Mouse (Mus musculus): ENCODE results near the gene Olfr56.

DNA sequence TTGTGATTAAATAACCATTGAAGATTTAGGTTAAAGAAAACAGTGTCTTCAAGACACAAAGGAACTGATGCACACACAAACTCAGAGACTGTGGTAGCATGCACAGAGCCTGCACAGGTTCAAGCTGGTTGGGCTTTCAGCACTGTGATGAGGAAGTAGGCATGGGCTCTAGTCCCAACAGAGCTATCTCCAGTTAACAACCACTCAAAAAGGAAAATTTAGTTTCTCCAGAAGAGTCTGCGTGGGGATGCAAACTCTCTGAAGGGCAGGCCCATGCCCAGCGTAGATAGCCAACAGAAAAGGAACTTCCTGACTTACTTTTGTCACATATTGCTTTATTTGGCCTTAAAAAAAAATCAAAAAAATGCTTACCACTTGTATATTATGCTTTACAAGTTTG is 114.1 kb downstream of the Olfr56 start:
- TF ChIP-seq GATA1 (IDR thresholded peaks at IDR 0.05; ENCODE audit: low read length) (no peak), TAL1 (IDR thresholded peaks at IDR 0.05; ENCODE audit: low read length) (no peak)
